Mouse (Mus musculus) limb, embryonic 12.5 days (tissue): ENCODE results near the gene Msx2. TPM values are rescaled to one million over a fixed set of nuclear protein-coding genes. Genes with fewer than 3 reads are reported as not detected.

Source experiments
- ATAC-seq: fragments of 200-750 bp; cut with Nextera tagmentation; 2 replicates; pipeline ENCODE4 v1.8.0; 2017; ENCODE audit warnings: low read depth, moderate TSS enrichment; ENCODE audit not compliant: insufficient number of reproducible peaks, insufficient read depth, low FRiP score, low TSS enrichment
- H3K27ac ChIP-seq: fragments of 300-500 bp; sonication (generic); 2 replicates; pipeline ENCODE4 v1.5.1; 2016; ENCODE audit warnings: mild to moderate bottlenecking, moderate library complexity
- H3K27me3 ChIP-seq: fragments of 300-500 bp; sonication (generic); 2 replicates; pipeline ENCODE4 v1.6.1; 2016; ENCODE audit warnings: mild to moderate bottlenecking, moderate library complexity
- H3K36me3 ChIP-seq: fragments of 300-500 bp; sonication (generic); 2 replicates; pipeline ENCODE4 v1.6.1; 2016; ENCODE audit warnings: mild to moderate bottlenecking, moderate library complexity
- H3K4me1 ChIP-seq: fragments of 300-500 bp; sonication (generic); replicated peaks from 2 replicates; pipeline ENCODE4 v1.6.1; 2016
- H3K4me2 ChIP-seq: fragments of 300-500 bp; sonication (generic); 2 replicates; pipeline ENCODE4 v1.6.1; 2016; ENCODE audit warnings: mild to moderate bottlenecking, moderate library complexity
- H3K4me3 ChIP-seq: fragments of 300-500 bp; sonication (generic); replicated peaks from 2 replicates; pipeline ENCODE4 v1.5.1; 2016; ENCODE audit warnings: mild to moderate bottlenecking
- H3K9ac ChIP-seq: fragments of 300-500 bp; sonication (generic); replicated peaks from 2 replicates; pipeline ENCODE4 v1.6.1; 2016; ENCODE audit warnings: mild to moderate bottlenecking, moderate library complexity
- H3K9me3 ChIP-seq: fragments of 300-500 bp; sonication (generic); 2 replicates; pipeline ENCODE4 v1.6.1; 2016; ENCODE audit warnings: mild to moderate bottlenecking, moderate library complexity
- WGBS: fragments of 180-500 bp; shearing (Covaris S2); methylation state at CpG from one replicate; pipeline ENCODE4 v1.1.7; 2016; 5-methylcytosine and 5-hydroxymethylcytosine counted together
- polyA plus RNA-seq: library from polyadenylated mRNA; unstranded; fragments of >200 nt; fragmentation: Nextera tagmentation; extraction: Ambion mirVana; gene quantifications from 2 replicates; pipeline ENCODE4 v1.2.1, GENCODE M21; 2016

The Msx2 gene
- polyA plus RNA-seq, 1 experiment from 2014 or later, result 72.0 TPM

- 0 out of 2 replicates have a peak, but pooled peaks cover 3% of the 10 kb centered on the region for H3K27me3 ChIP-seq
- H3K9me3 ChIP-seq, result no peaks in the 10 kb centered on the region
- no peaks in the 10 kb centered on the region for H3K36me3 ChIP-seq
- no peak for ATAC-seq
- H3K4me1 ChIP-seq, result 0 out of 2 replicates have a peak, but pooled peaks cover 3% of the 10 kb centered on the region
- H3K4me2 ChIP-seq, result no peak overlapping the region
- H3K4me3 ChIP-seq, result no peak overlapping the region
- H3K27ac ChIP-seq, result no peak overlapping the region
- 33% methylated on average over 3 of the region's 3 CpGs for WGBS
- no peak overlapping the region for H3K9ac ChIP-seq
Measured at GRCm38 (mm10) chr13:53443602-53444001, 29.3 kb downstream of the Msx2 start.

- H3K27ac ChIP-seq, result no peak overlapping the region
Measured at GRCm38 (mm10) chr13:53442168-53442980, 30.5 kb downstream of the Msx2 start.

GRCm38 (mm10) chr13:53441307-53442028 is 31.4 kb downstream of the Msx2 start:
- ATAC-seq, result no peak
- no peaks in the 10 kb centered on the region for H3K9me3 ChIP-seq
- no peaks in the 10 kb centered on the region for H3K36me3 ChIP-seq
- H3K9ac ChIP-seq, result no peak overlapping the region
- no peak overlapping the region for H3K4me2 ChIP-seq
- 68% methylated on average over 5 of the region's 5 CpGs for WGBS
- H3K27ac ChIP-seq, result no peak overlapping the region
- H3K27me3 ChIP-seq, result 0 out of 2 replicates have a peak, but pooled peaks cover 3% of the 10 kb centered on the region
- peaks cover 7% of the 10 kb centered on the region; the same call in 1 of the 2 replicates for H3K4me1 ChIP-seq
- no peak overlapping the region for H3K4me3 ChIP-seq

More at GRCm38 (mm10) chr13:53442168-53442980, 30.5 kb downstream of the Msx2 start:
- peak overlapping the region; percentile 52 for H3K4me2 ChIP-seq
- no peaks in the 10 kb centered on the region for H3K36me3 ChIP-seq
- no peak overlapping the region for H3K9ac ChIP-seq
- WGBS, result 25% methylated on average over 25 of the region's 25 CpGs
- H3K27me3 ChIP-seq, result 0 out of 2 replicates have a peak, but pooled peaks cover 3% of the 10 kb centered on the region
- no peaks in the 10 kb centered on the region for H3K9me3 ChIP-seq
- peak overlapping the region; percentile 30 for H3K4me3 ChIP-seq
- H3K4me1 ChIP-seq, result peaks cover 7% of the 10 kb centered on the region; the same call in 1 of the 2 replicates
- no peak for ATAC-seq

- H3K27ac ChIP-seq, result no peak overlapping the region
- WGBS, result 77% methylated on average over 3 of the region's 3 CpGs
- peaks cover 6% of the 10 kb centered on the region; the same call in 1 of the 2 replicates for H3K27me3 ChIP-seq
- H3K9ac ChIP-seq, result no peak overlapping the region
- no peaks in the 10 kb centered on the region for H3K36me3 ChIP-seq
- no peak overlapping the region for H3K4me2 ChIP-seq
- ATAC-seq, result no peak
- no peak overlapping the region for H3K4me3 ChIP-seq
- peaks cover 7% of the 10 kb centered on the region; the same call in 1 of the 2 replicates for H3K4me1 ChIP-seq
- H3K9me3 ChIP-seq, result no peaks in the 10 kb centered on the region
Measured at GRCm38 (mm10) chr13:53439957-53440356, 32.9 kb downstream of the Msx2 start.

GRCm38 (mm10) chr13:53426507-53426906 is 46.4 kb downstream of the Msx2 start:
- no peak overlapping the region for H3K4me3 ChIP-seq

GRCm38 (mm10) chr13:53421189-53421588 is 51.7 kb downstream of the Msx2 start:
- Histone ChIP-seq H3K4me3 (no peak overlapping the region), H3K4me2 (no peak overlapping the region), H3K36me3 (no peaks in the 10 kb centered on the region), H3K4me1 (peaks cover 18% of the 10 kb centered on the region), H3K9me3 (no peaks in the 10 kb centered on the region), H3K27ac (no peak overlapping the region), H3K9ac (no peak overlapping the region), H3K27me3 (peaks cover 3% of the 10 kb centered on the region; the same call in 1 of the 2 replicates)
- WGBS, result 76% methylated on average over 4 of the region's 4 CpGs
- ATAC-seq, result no peak

More at GRCm38 (mm10) chr13:53426507-53426906, 46.4 kb downstream of the Msx2 start:
- Histone ChIP-seq H3K9me3 (peaks cover 7% of the 10 kb centered on the region), H3K4me2 (no peak overlapping the region), H3K27ac (no peak overlapping the region), H3K9ac (no peak overlapping the region), H3K27me3 (peaks cover 3% of the 10 kb centered on the region; the same call in 1 of the 2 replicates), H3K4me1 (peaks cover 18% of the 10 kb centered on the region), H3K36me3 (no peaks in the 10 kb centered on the region)
- 24% methylated on average over 7 of the region's 7 CpGs for WGBS
- ATAC-seq, result no peak

- Histone ChIP-seq H3K9me3 (no peaks in the 10 kb centered on the region), H3K36me3 (no peaks in the 10 kb centered on the region), H3K27me3 (peaks cover 3% of the 10 kb centered on the region; the same call in 1 of the 2 replicates), H3K4me2 (no peak overlapping the region), H3K4me3 (no peak overlapping the region), H3K27ac (no peak overlapping the region), H3K4me1 (peaks cover 13% of the 10 kb centered on the region), H3K9ac (no peak overlapping the region)
- WGBS, result 80% methylated on average over 4 of the region's 4 CpGs
- ATAC-seq, result no peak
Measured at GRCm38 (mm10) chr13:53420741-53421140, 52.1 kb downstream of the Msx2 start.

- H3K4me1 ChIP-seq, result peaks cover 5% of the 10 kb centered on the region
- no peaks in the 10 kb centered on the region for H3K36me3 ChIP-seq
- H3K9me3 ChIP-seq, result no peaks in the 10 kb centered on the region
- H3K27me3 ChIP-seq, result peaks cover 3% of the 10 kb centered on the region; the same call in 1 of the 2 replicates
- no peak overlapping the region for H3K9ac ChIP-seq
- no peak overlapping the region for H3K4me3 ChIP-seq
- no peak overlapping the region for H3K4me2 ChIP-seq
- no peak for ATAC-seq
- no peak overlapping the region for H3K27ac ChIP-seq
- WGBS, result 83% methylated on average over 8 of the region's 8 CpGs
Measured at GRCm38 (mm10) chr13:53419681-53420080, 53.2 kb downstream of the Msx2 start.

- H3K4me3 ChIP-seq, result no peak overlapping the region
- no peaks in the 10 kb centered on the region for H3K36me3 ChIP-seq
- H3K9me3 ChIP-seq, result no peaks in the 10 kb centered on the region
- H3K4me1 ChIP-seq, result peaks cover 12% of the 10 kb centered on the region; the same call in 1 of the 2 replicates
- no peak overlapping the region for H3K9ac ChIP-seq
- WGBS, result 88% methylated on average over 6 of the region's 6 CpGs
- H3K27me3 ChIP-seq, result no peaks in the 10 kb centered on the region
- no peak overlapping the region for H3K4me2 ChIP-seq
- H3K27ac ChIP-seq, result no peak overlapping the region
- no peak for ATAC-seq
Measured at GRCm38 (mm10) chr13:53417701-53418100, 55.2 kb downstream of the Msx2 start.
